Mouse (Mus musculus): ENCODE measurements around the gene Pgbd5.
"Not testable (repeated sequence)": the region's sequence is repeated elsewhere in the genome, so short reads cannot be mapped to it uniquely, and the experiment has no call there.

The Pgbd5 gene

GRCm38 (mm10) chr8:124430881-124431280, 8.6 kb downstream of the Pgbd5 start:
- no peak for DNase-seq (ENCODE audit: low spot score in 2 of 2)

GRCm38 (mm10) chr8:124429417-124429816, 10.0 kb downstream of the Pgbd5 start:
- peak in 1 of 2 experiments; percentile 55 for DNase-seq (ENCODE audit: low spot score in 2 of 2)

GRCm38 (mm10) chr8:124428721-124429120, 10.7 kb downstream of the Pgbd5 start:
- DNase-seq (ENCODE audit: low spot score in 2 of 2) = not testable (repeated sequence)

GRCm38 (mm10) chr8:124421413-124421812, 18.0 kb downstream of the Pgbd5 start:
- DNase-seq (ENCODE audit: low spot score in 2 of 2) = no peak

GRCm38 (mm10) chr8:124418927-124419326, 20.5 kb downstream of the Pgbd5 start:
- DNase-seq (ENCODE audit: low spot score in 2 of 2) = no peak

- DNase-seq (ENCODE audit: low spot score in 2 of 2) = peak in 1 of 2 experiments; percentile 57
Observed at GRCm38 (mm10) chr8:124418185-124418584, 21.3 kb downstream of the Pgbd5 start.

- no peak for DNase-seq (ENCODE audit: low spot score in 2 of 2)
Observed at GRCm38 (mm10) chr8:124416646-124417045, 22.8 kb downstream of the Pgbd5 start.

GRCm38 (mm10) chr8:124415789-124416188, 23.7 kb downstream of the Pgbd5 start:
- no peak for DNase-seq (ENCODE audit: low spot score in 2 of 2)

GRCm38 (mm10) chr8:124415002-124415401, 24.5 kb downstream of the Pgbd5 start:
- DNase-seq (ENCODE audit: low spot score in 2 of 2) = peak in 1 of 2 experiments; percentile 51

GRCm38 (mm10) chr8:124413244-124413965, 26.1 kb downstream of the Pgbd5 start:
- DNase-seq (ENCODE audit: low spot score in 2 of 2) = peak in 1 of 2 experiments; percentile 48

- no peak for DNase-seq (ENCODE audit: low spot score in 2 of 2)
Observed at GRCm38 (mm10) chr8:124412496-124413243, 26.8 kb downstream of the Pgbd5 start.

GRCm38 (mm10) chr8:124404471-124405260, 34.8 kb downstream of the Pgbd5 start:
- no peak for DNase-seq (ENCODE audit: low spot score in 2 of 2)

- no peak for DNase-seq (ENCODE audit: low spot score in 2 of 2)
Observed at GRCm38 (mm10) chr8:124403876-124404275, 35.6 kb downstream of the Pgbd5 start.

GRCm38 (mm10) chr8:124399403-124399861, 40.0 kb downstream of the Pgbd5 start:
- peak; percentile 67 to 76 for DNase-seq (ENCODE audit: low spot score in 2 of 2)

- no peak for DNase-seq (ENCODE audit: low spot score in 2 of 2)
Observed at GRCm38 (mm10) chr8:124398843-124399402, 40.5 kb downstream of the Pgbd5 start.

- peak in 1 of 2 experiments; percentile 67 for DNase-seq (ENCODE audit: low spot score in 2 of 2)
Observed at GRCm38 (mm10) chr8:124397321-124398065, 42.0 kb downstream of the Pgbd5 start.

GRCm38 (mm10) chr8:124396531-124396930, 42.9 kb downstream of the Pgbd5 start:
- DNase-seq (ENCODE audit: low spot score in 2 of 2) = no peak

GRCm38 (mm10) chr8:124395392-124395791, 44.1 kb downstream of the Pgbd5 start:
- no peak for DNase-seq (ENCODE audit: low spot score in 2 of 2)

- DNase-seq (ENCODE audit: low spot score in 2 of 2) = no peak
Observed at GRCm38 (mm10) chr8:124394951-124395350, 44.5 kb downstream of the Pgbd5 start.

GRCm38 (mm10) chr8:124393927-124394326, 45.5 kb downstream of the Pgbd5 start:
- no peak for DNase-seq (ENCODE audit: low spot score in 2 of 2)

GRCm38 (mm10) chr8:124393013-124393412, 46.4 kb downstream of the Pgbd5 start:
- DNase-seq (ENCODE audit: low spot score in 2 of 2) = no peak
